Mouse (Mus musculus) megakaryocyte, adult 5-6 weeks (primary cell): Measurements from ENCODE around the gene Ebf1. TPM values are rescaled to one million over a fixed set of nuclear protein-coding genes. Genes with fewer than 3 reads are reported as not detected.

Experiments
- ATAC-seq: 2 replicates; pipeline ENCODE4 v1.8.0; 2016; ENCODE audit warnings: mild to moderate bottlenecking, inconsistent platforms; ENCODE audit not compliant: poor library complexity, severe bottlenecking
- total RNA-seq, 2 experiments: library from RNA; stranded (forward) in 1 of 2; stranded (reverse) in 1 of 2; fragments of 153-499, 151-499 nt in 1 of 2; fragments of 221-1000, 200-1000 nt in 1 of 2; gene quantifications; 2 replicates each; pipeline versions ENCODE4 v1.2.3 to v1.2.4; 2015 to 2017

Ebf1 gene
- total RNA-seq, 2 experiments from 2014 or later = 0.09 TPM; not detected in 1

DNA sequence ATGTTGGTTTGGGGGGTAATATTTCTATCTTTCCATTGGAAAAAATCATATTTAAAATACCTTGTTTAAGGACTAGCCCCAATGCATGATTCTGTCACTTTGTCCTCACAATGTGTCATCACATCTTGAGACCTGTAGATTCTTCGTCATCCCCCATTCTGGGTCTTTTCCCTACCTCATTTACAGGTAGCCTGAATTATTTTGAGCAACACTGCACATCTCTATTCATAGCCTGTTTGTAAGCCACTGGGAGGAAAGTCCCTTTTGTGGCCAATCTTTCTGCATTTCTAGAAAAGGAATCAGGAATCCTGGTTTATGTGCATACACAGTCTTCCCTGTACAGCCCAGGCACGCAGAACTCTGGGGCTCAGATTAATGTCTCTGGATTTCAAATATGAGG lies 269.8 kb downstream of the Ebf1 start:
- no peak for ATAC-seq

GRCm38 (mm10) chr11:44887691-44888090 lies 270.6 kb downstream of the Ebf1 start:
- no peak for ATAC-seq

DNA sequence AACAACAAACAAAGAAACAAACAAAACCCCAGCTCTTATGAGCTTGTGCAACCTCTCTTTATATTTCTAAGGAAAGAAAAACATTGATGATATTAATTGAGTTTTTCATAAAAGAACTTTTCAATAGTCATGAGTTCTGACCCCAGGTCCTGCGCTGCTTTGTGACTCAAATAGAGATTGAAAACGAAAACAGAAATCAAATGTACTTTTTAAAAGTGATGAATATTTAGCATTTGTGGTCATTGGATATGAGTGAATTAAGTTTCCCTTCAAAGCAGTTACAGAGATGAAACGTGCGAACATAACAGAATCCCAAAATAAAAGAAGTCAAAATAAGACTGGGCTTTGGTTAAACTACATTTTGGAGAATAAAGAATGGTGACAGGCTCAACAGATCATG lies 271.3 kb downstream of the Ebf1 start:
- no peak for ATAC-seq

DNA sequence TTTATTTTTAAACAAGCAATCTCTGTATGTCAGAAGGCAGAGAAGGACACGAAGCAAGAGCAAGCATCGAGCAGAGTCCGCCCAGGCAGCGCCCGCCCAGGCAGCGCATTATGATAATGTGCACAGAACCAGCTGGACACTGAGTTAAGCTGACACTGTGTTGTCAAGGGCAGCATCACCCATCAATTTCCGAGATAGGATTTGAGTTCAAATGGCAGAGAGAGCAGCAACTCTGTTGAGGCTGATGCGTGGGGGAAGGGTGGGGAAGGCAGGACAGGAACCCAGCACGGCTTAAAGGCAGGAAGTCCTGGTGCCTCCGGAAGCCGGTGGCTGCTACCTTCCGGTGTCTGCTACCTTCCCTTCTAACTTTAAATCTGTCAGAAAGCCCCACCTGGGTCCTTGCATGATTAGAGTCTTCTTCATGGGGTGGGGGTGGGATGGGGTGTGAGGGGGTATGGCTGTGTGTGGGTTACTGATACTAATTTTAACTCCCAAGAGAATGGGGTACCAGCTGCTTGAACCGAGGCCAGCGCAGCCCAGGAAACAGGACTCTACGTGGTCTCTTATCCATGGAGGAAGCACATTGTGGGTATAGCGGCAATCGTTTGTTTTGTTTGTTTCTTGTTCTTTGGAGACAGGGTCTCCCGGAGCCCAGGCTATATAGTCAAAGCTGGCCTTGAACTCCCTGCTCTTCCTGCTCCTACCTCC lies 275.9 kb downstream of the Ebf1 start:
- peak; percentile 86 for ATAC-seq

DNA sequence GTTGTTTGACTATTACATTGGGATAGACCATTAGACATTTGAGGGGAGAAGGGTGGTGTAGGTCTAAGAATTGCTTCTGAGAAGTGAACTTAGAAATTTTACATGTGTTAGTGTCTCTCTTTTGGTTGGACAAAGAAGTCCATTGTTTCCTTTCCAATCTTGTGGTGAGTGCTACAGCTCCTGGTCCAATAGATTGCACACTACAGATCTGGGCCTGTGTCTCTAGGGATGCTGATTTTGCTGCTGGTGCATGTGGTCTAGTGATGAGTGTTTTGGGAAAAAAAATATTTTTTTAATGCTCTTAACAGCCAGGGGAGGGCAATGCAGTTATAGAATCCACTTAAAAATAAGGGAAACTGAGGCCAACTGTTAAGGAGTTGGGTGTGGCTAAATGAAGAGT lies 276.9 kb downstream of the Ebf1 start:
- no peak for ATAC-seq

DNA sequence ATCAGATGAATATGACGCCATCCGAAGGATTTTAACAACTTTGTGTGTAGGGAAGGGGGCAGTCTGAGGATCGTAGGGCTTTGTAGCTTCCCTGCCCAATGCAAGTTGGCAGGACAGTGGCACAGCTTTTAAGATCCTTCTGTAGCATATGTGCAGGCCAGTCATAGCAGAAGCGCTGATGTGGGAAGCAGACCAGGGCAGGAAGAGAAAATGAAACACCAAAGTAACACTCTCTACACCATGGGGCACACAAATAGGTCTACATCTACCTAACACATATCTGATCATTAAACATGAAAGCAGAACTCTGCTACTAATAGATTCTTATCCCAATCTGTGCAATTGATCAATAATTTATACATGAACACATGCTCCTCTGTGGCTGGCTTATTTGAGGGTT lies 277.7 kb downstream of the Ebf1 start:
- ATAC-seq = no peak

GRCm38 (mm10) chr11:44895893-44896292 lies 278.8 kb downstream of the Ebf1 start:
- ATAC-seq = no peak

GRCm38 (mm10) chr11:44897140-44897665 lies 280.1 kb downstream of the Ebf1 start:
- ATAC-seq = no peak

- ATAC-seq = no peak
Observed at GRCm38 (mm10) chr11:44899554-44899953, 282.4 kb downstream of the Ebf1 start.

- ATAC-seq = no peak
Observed at GRCm38 (mm10) chr11:44899965-44900364, 282.8 kb downstream of the Ebf1 start.

GRCm38 (mm10) chr11:44900496-44900895 lies 283.4 kb downstream of the Ebf1 start:
- no peak for ATAC-seq

GRCm38 (mm10) chr11:44901715-44902114 lies 284.6 kb downstream of the Ebf1 start:
- ATAC-seq = no peak

DNA sequence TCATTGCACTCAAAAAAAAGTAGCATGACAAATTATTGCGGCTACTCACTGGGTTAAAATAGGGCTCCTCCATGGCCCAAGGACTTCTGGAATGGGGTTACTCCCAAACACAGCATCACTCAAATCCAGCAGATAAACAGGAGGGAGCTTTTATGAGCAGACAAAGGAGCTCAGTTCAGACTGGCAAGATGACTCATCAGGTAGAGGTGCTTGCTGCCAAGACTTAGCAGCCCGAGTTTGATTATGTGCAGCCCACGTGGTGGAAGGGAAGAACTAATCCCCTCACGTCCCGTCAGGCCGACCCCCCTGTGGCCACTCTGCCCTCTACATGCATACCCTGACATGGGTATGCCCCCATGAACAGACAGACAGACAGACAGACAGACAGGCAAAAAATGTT lies 285.0 kb downstream of the Ebf1 start:
- no peak for ATAC-seq

DNA sequence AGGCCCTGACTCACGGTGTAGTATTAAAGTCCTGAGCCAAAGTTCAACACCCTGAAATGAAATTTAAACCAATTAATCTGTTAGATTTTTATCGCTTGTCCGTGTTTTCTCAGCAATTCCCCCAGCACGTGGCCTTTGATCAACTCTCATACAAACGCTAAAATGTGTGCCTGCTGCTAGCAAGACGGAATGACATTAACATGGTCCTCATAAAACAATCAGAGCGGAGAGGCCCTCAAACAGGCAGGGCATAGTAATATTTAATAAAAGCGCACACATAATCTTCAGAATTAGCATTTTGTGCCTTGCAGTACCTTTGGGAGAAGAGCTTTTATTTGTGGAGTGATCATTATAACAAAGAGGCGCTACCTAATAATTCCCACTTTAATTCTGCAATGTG lies 287.0 kb downstream of the Ebf1 start:
- no peak for ATAC-seq

DNA sequence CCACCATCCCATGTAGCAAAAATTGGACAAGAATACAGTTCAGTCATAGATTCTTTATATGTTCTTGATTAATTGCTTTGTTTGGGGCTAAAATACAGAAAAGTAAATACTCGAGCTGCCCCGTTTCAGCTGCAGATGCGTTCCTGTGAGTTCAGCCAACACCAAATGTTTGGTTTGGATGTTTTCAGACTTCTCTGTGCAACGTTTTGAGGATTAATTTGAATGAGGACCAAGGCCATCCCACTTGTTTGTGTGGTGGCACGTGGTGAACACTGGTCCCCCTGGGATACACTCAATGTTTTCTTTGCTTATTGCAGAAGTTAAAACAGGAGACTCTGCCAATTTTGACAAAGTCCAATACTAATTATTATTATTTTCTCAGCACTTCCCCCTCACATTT lies 289.3 kb downstream of the Ebf1 start:
- ATAC-seq = no peak

DNA sequence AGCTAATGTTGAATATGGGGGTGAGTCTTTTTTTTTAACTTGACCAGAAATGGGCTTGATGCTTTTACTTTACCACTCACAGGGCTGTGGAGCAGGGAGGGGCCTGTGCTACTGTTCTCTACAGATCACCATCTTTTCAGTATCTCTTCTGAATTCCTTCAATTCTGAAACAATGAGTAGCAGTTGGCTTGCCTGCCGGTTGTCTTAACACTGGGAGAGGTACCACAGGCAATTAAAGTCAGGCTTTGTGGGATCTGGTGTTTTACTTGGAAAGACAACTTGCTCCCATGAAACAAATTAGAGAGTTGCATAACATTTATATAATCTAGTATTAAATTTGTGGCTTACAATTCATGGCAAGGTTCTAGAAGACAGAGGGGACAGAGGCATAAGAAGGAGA lies 294.6 kb downstream of the Ebf1 start:
- ATAC-seq = no peak

DNA sequence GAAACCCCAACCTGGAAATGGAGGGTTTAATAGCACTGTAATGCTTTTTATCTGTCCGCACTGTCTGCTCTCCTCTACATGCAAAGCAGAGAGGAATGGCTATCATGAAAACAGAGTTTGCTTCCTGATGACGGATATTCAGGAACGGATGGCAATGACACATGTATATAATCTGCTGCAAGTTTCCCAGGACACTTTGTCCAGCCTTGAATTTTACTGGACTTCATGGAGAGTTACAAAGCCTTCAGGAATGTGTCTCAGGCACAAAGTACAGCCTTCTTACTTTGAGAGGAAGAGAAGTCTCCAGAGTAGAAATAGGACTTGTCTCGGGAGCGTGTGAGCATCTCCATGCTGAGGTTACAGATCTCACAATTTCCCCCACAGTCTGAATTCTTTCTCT lies 296.7 kb downstream of the Ebf1 start:
- ATAC-seq = no peak

DNA sequence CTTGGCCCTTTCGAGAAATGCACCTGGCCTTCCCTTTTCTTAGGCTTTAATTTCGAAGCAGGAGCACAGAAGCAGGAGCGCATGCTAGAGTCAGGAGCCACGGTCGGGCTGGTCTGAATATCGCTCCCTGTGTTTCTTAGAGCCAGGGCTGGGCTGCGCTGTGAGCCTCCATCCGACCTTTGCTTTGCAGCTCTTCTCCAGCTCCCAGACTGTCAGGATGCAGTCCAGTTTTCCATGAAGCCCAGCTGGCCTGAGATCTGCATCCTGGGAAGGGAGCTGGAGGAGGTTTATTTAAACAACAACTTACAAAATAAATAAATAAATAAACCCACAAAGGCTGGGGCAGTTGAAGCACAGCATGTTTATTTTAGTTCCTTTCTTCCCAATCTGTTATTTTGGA lies 299.9 kb downstream of the Ebf1 start:
- ATAC-seq = no peak

- ATAC-seq = no peak
Observed at GRCm38 (mm10) chr11:44923138-44923537, 306.0 kb downstream of the Ebf1 start.

DNA sequence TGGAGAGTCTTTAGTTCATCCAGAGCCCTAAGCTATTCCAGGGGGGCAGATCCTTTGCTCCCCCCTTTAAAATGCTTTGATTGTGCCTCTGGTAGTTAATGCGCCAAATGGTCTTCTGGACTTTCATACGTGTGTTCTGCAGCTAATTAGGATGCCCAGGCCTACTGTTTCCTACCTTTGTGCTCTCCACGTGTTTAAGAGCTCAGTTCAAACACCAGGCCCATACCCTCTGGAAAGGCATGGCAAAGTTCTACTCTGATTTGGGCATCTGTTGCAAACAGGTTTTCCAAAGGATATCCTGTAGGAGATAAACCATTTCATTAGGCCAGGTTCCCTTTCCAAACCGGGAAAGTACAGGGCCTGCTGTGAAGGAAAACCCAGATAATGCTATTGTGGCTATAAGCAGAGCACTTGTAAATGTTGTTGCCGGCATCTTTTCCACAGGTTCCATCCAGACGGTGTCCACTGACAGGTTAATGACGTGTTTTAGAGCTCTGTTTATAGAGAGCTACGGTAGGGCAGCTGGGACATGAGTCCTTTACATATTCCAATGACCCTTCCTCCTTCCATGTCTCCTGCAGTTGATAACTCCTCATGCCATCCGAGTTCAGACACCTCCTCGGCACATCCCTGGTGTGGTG lies 306.9 kb downstream of the Ebf1 start:
- ATAC-seq = no peak

DNA sequence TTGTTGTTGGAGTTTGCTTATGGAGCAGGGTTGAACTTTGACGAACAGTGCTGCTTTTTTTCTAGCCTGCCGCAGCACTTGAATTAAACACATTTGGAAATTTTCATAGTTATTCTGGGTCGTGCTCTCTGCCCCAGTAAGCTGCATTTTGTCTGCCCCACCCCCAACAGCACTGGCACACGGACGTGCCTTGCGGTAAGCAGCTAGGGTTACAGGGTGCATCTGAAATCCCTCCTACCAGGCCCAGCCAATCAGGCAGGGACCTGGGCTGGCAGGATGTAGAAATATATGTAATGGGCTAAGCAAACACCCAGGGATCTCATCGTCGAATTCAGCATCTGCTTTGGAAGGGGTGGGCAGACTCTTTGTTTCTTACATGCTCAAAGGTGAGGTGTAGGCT lies 307.8 kb downstream of the Ebf1 start:
- no peak for ATAC-seq

- ATAC-seq = no peak
Observed at GRCm38 (mm10) chr11:44925806-44926525, 308.8 kb downstream of the Ebf1 start.
